Mouse (Mus musculus): ENCODE measurements around the gene Hps6. TPM values are rescaled to one million over a fixed set of nuclear protein-coding genes. Genes with fewer than 3 reads are reported as not detected.

Gene Hps6
- polyA plus RNA-seq, 1 experiment from 2014 or later, result 3.9 TPM

- Histone ChIP-seq H3K27me3 (replicated peaks) (peaks cover 2% of the 10 kb centered on the region; the same call in 1 of the 2 replicates), H3K9ac (peak overlapping the region; percentile 99), H3K4me3 (peak overlapping the region; percentile 95), H3K4me2 (peak overlapping the region; percentile 99), H3K27ac (peak overlapping the region; percentile 95), H3K9me3 (replicated peaks) (no peaks in the 10 kb centered on the region), H3K4me1 (peaks cover 83% of the 10 kb centered on the region), H3K36me3 (peaks cover 16% of the 10 kb centered on the region)
- ATAC-seq, result no peak
- 30% methylated on average over 14 of the region's 14 CpGs for WGBS (ENCODE audit: insufficient replicate concordance)
Measured at GRCm38 (mm10) chr19:46040149-46040902, 37.0 kb downstream of the Hps6 start.

GRCm38 (mm10) chr19:46041299-46041932 lies 38.1 kb downstream of the Hps6 start:
- Histone ChIP-seq H3K4me3 (peak overlapping the region; percentile 89), H3K27me3 (replicated peaks) (peaks cover 13% of the 10 kb centered on the region), H3K4me2 (peak overlapping the region; percentile 99), H3K9me3 (replicated peaks) (no peaks in the 10 kb centered on the region), H3K27ac (peak overlapping the region; percentile 95), H3K36me3 (peaks cover 5% of the 10 kb centered on the region), H3K9ac (peak overlapping the region; percentile 95), H3K4me1 (peaks cover 83% of the 10 kb centered on the region)
- ATAC-seq, result no peak
- 34% methylated on average over 7 of the region's 7 CpGs for WGBS (ENCODE audit: insufficient replicate concordance)

- H3K4me3 ChIP-seq, result peak overlapping the region; percentile 89
- no peaks in the 10 kb centered on the region for H3K36me3 ChIP-seq
- H3K9me3 ChIP-seq (replicated peaks), result no peaks in the 10 kb centered on the region
- 4% methylated on average over 14 of the region's 14 CpGs for WGBS (ENCODE audit: insufficient replicate concordance)
- peaks cover 78% of the 10 kb centered on the region for H3K4me1 ChIP-seq
- H3K27me3 ChIP-seq (replicated peaks), result peaks cover 13% of the 10 kb centered on the region
- peak overlapping the region; percentile 95 for H3K9ac ChIP-seq
- H3K4me2 ChIP-seq, result peak overlapping the region; percentile 99
- peak overlapping the region; percentile 95 for H3K27ac ChIP-seq
- ATAC-seq, result no peak
Measured at GRCm38 (mm10) chr19:46041933-46042475, 38.7 kb downstream of the Hps6 start.

- ATAC-seq, result no peak
- H3K9ac ChIP-seq, result peak overlapping the region; percentile 95
- H3K4me3 ChIP-seq, result peak overlapping the region; percentile 89
- peaks cover 74% of the 10 kb centered on the region for H3K4me1 ChIP-seq
- peaks cover 13% of the 10 kb centered on the region for H3K27me3 ChIP-seq (replicated peaks)
- no peaks in the 10 kb centered on the region for H3K9me3 ChIP-seq (replicated peaks)
- no peaks in the 10 kb centered on the region for H3K36me3 ChIP-seq
- H3K4me2 ChIP-seq, result peak overlapping the region; percentile 99
- WGBS (ENCODE audit: insufficient replicate concordance), result 4% methylated on average over 6 of the region's 6 CpGs
- H3K27ac ChIP-seq, result peak overlapping the region; percentile 95
Measured at GRCm38 (mm10) chr19:46042476-46043011, 39.2 kb downstream of the Hps6 start.

- 58% methylated on average over 7 of the region's 7 CpGs for WGBS (ENCODE audit: insufficient replicate concordance)
- no peak for ATAC-seq
- Histone ChIP-seq H3K9ac (peak overlapping the region; percentile 95), H3K36me3 (no peaks in the 10 kb centered on the region), H3K4me3 (peak overlapping the region; percentile 89), H3K27me3 (replicated peaks) (peaks cover 13% of the 10 kb centered on the region), H3K27ac (peak overlapping the region; percentile 95), H3K4me2 (peak overlapping the region; percentile 99), H3K9me3 (replicated peaks) (no peaks in the 10 kb centered on the region), H3K4me1 (peaks cover 68% of the 10 kb centered on the region)
Measured at GRCm38 (mm10) chr19:46043380-46043779, 40.1 kb downstream of the Hps6 start.

- ATAC-seq, result no peak
- no peaks in the 10 kb centered on the region for H3K9me3 ChIP-seq (replicated peaks)
- peaks cover 13% of the 10 kb centered on the region for H3K27me3 ChIP-seq (replicated peaks)
- no peaks in the 10 kb centered on the region for H3K36me3 ChIP-seq
- peak within 1 kb of the TSS; percentile 95 for H3K9ac ChIP-seq
- H3K27ac ChIP-seq, result peak within 1 kb of the TSS; percentile 95
- 0% methylated on average over 30 of the region's 34 CpGs for WGBS (ENCODE audit: insufficient replicate concordance)
- peaks cover 68% of the 10 kb centered on the region for H3K4me1 ChIP-seq
- peak within 1 kb of the TSS; percentile 99 for H3K4me2 ChIP-seq
- H3K4me3 ChIP-seq, result peak within 1 kb of the TSS; percentile 89
Measured at GRCm38 (mm10) chr19:46044271-46044992, 41.1 kb downstream of the Hps6 start, which contains the start of gene Pprc1. Gene Pprc1 (plus strand): TSS chr19:46044886.

GRCm38 (mm10) chr19:46044993-46045695 lies 41.8 kb downstream of the Hps6 start, which contains the start of gene Ldb1:
Gene Ldb1 (minus strand): TSS chr19:46045214.
- Histone ChIP-seq H3K27ac (peak within 1 kb of the TSS; percentile 95), H3K9ac (peak within 1 kb of the TSS; percentile 95), H3K4me1 (peaks cover 65% of the 10 kb centered on the region), H3K27me3 (replicated peaks) (peaks cover 13% of the 10 kb centered on the region), H3K9me3 (replicated peaks) (no peaks in the 10 kb centered on the region), H3K36me3 (no peaks in the 10 kb centered on the region), H3K4me3 (peak within 1 kb of the TSS; percentile 89), H3K4me2 (peak within 1 kb of the TSS; percentile 99)
- WGBS (ENCODE audit: insufficient replicate concordance), result 1% methylated on average over 82 of the region's 84 CpGs
- ATAC-seq, result peak; percentile 68

GRCm38 (mm10) chr19:46045696-46046311 lies 42.5 kb downstream of the Hps6 start:
- H3K9me3 ChIP-seq (replicated peaks), result no peaks in the 10 kb centered on the region
- peak overlapping the region; percentile 89 for H3K4me3 ChIP-seq
- H3K27me3 ChIP-seq (replicated peaks), result peaks cover 13% of the 10 kb centered on the region
- peak overlapping the region; percentile 99 for H3K4me2 ChIP-seq
- no peaks in the 10 kb centered on the region for H3K36me3 ChIP-seq
- H3K27ac ChIP-seq, result peak overlapping the region; percentile 95
- WGBS (ENCODE audit: insufficient replicate concordance), result 3% methylated on average over 7 of the region's 7 CpGs
- H3K9ac ChIP-seq, result peak overlapping the region; percentile 95
- ATAC-seq, result peak; percentile 9
- peaks cover 64% of the 10 kb centered on the region for H3K4me1 ChIP-seq

GRCm38 (mm10) chr19:46046621-46047025 lies 43.3 kb downstream of the Hps6 start:
- ATAC-seq, result no peak
- H3K4me2 ChIP-seq, result peak overlapping the region; percentile 99; the same call in 1 of the 2 replicates
- 5% methylated on average over 10 of the region's 10 CpGs for WGBS (ENCODE audit: insufficient replicate concordance)

GRCm38 (mm10) chr19:46047426-46047825 lies 44.1 kb downstream of the Hps6 start:
- Histone ChIP-seq H3K9me3 (replicated peaks) (no peaks in the 10 kb centered on the region), H3K4me3 (no peak overlapping the region), H3K4me2 (no peak overlapping the region), H3K27ac (no peak overlapping the region), H3K9ac (no peak overlapping the region), H3K4me1 (peaks cover 48% of the 10 kb centered on the region), H3K27me3 (replicated peaks) (peaks cover 13% of the 10 kb centered on the region), H3K36me3 (no peaks in the 10 kb centered on the region)
- WGBS (ENCODE audit: insufficient replicate concordance), result 70% methylated on average over 2 of the region's 2 CpGs
- no peak for ATAC-seq

More at GRCm38 (mm10) chr19:46046621-46047025, 43.3 kb downstream of the Hps6 start:
- Histone ChIP-seq H3K36me3 (no peaks in the 10 kb centered on the region), H3K27ac (peak overlapping the region; percentile 95; the same call in 1 of the 2 replicates), H3K4me1 (peaks cover 56% of the 10 kb centered on the region), H3K27me3 (replicated peaks) (peaks cover 13% of the 10 kb centered on the region), H3K4me3 (no peak overlapping the region), H3K9ac (no peak overlapping the region), H3K9me3 (replicated peaks) (no peaks in the 10 kb centered on the region)

Measured in liver, embryonic 12.5 days (tissue).